Mouse (Mus musculus) C2C12 (cell line): Measurements from ENCODE around the gene Faf2. TPM values are rescaled to one million over a fixed set of nuclear protein-coding genes. Genes with fewer than 3 reads are reported as not detected.

Source experiments
- H3K27me3 ChIP-seq: one replicate; pipeline ENCODE4 v1.6.1; 2011; ENCODE audit not compliant: control insufficient read depth, insufficient read depth, insufficient read length
- H3K36me3 ChIP-seq: one replicate; pipeline ENCODE4 v1.6.1; 2011; ENCODE audit not compliant: control insufficient read depth, insufficient read depth
- H3K4me3 ChIP-seq: one replicate; pipeline ENCODE4 v1.5.1; 2011; ENCODE audit warnings: mild to moderate bottlenecking, control low read depth; ENCODE audit not compliant: poor library complexity, insufficient read depth, severe bottlenecking
- H3K79me2 ChIP-seq: one replicate; pipeline ENCODE4 v1.6.1; 2011; ENCODE audit not compliant: control insufficient read depth, insufficient read depth
- H3K79me3 ChIP-seq: one replicate; pipeline ENCODE4 v1.6.1; 2011; ENCODE audit warnings: low read depth, control low read depth
- H3ac ChIP-seq: one replicate; pipeline ENCODE3; 2011; ENCODE audit warnings: low read depth; ENCODE audit not compliant: control insufficient read depth, insufficient read length
- CEBPB ChIP-seq: IDR thresholded peaks from one replicate; pipeline ENCODE4 v1.6.1; 2011; ENCODE audit warnings: low read depth, mild to moderate bottlenecking, control low read depth, moderate library complexity
- CTCF ChIP-seq: IDR thresholded peaks from one replicate; pipeline ENCODE4 v1.5.1; 2011; ENCODE audit not compliant: control insufficient read depth, insufficient read depth, insufficient read length
- FOSL1 ChIP-seq: IDR thresholded peaks from one replicate; pipeline ENCODE4 v1.8.0; 2011; ENCODE audit warnings: mild to moderate bottlenecking, low read length; ENCODE audit not compliant: poor library complexity, insufficient read depth, severe bottlenecking
- MAX ChIP-seq: IDR thresholded peaks from one replicate; pipeline ENCODE4 v1.6.1; 2011; ENCODE audit warnings: mild to moderate bottlenecking, control low read depth
- MYOD1 ChIP-seq: IDR thresholded peaks from one replicate; pipeline ENCODE4 v1.6.1; 2011; ENCODE audit warnings: low read depth; ENCODE audit not compliant: control insufficient read depth, insufficient read length
- MYOG ChIP-seq: IDR thresholded peaks from one replicate; pipeline ENCODE4 v1.6.1; 2011; ENCODE audit not compliant: control insufficient read depth, insufficient read length; ENCODE audit errors: extremely low read depth
- USF1 ChIP-seq: IDR thresholded peaks from one replicate; pipeline ENCODE4 v1.6.1; 2011; ENCODE audit warnings: low read depth, mild to moderate bottlenecking, control low read depth, moderate library complexity
- microRNA-seq: library from miRNA; unstranded; fragments of <30 nt; microRNA quantifications from one replicate; pipeline ENCODE4, GENCODE M21; 2019; ENCODE audit warnings: borderline microRNAs expressed
- polyA plus RNA-seq: library from polyadenylated mRNA; unstranded; fragments of >200 nt; fragmentation: generic; extraction: Trizol; gene quantifications from one replicate; pipeline ENCODE4 v1.2.1, GENCODE M21; 2012; ENCODE audit warnings: missing spikeins

The Faf2 gene
- polyA plus RNA-seq, 1 experiment, result 33.5 TPM

GRCm38 (mm10) chr13:54701243-54701642, 79.7 kb downstream of the Faf2 start, which contains the start of gene Cdhr2:
TSS of gene Cdhr2 (plus strand) at chr13:54701461.
- no peaks in the 10 kb centered on the region for H3K79me3 ChIP-seq
- H3ac ChIP-seq, result no peak within 1 kb of the TSS
- TF ChIP-seq MYOG (no peak), CTCF (no peak)
- no peaks in the 10 kb centered on the region for H3K36me3 ChIP-seq
- no peaks in the 10 kb centered on the region for H3K79me2 ChIP-seq
- peaks cover 56% of the 10 kb centered on the region for H3K27me3 ChIP-seq
- H3K4me3 ChIP-seq, result no peak within 1 kb of the TSS

- peaks cover 67% of the 10 kb centered on the region for H3K27me3 ChIP-seq
- TF ChIP-seq MYOG, result no peak
- TF ChIP-seq MAX, result no peak
- TF ChIP-seq MYOD1, result no peak
- no peak for TF ChIP-seq CTCF
- TF ChIP-seq CEBPB, result no peak
- TF ChIP-seq USF1, result no peak
Observed at GRCm38 (mm10) chr13:54702507-54702906, 80.9 kb downstream of the Faf2 start.

GRCm38 (mm10) chr13:54704890-54705289, 83.3 kb downstream of the Faf2 start:
- Histone ChIP-seq H3K79me3 (no peaks in the 10 kb centered on the region), H3K27me3 (peaks cover 61% of the 10 kb centered on the region), H3ac (no peak overlapping the region), H3K79me2 (no peaks in the 10 kb centered on the region), H3K4me3 (no peak overlapping the region), H3K36me3 (no peaks in the 10 kb centered on the region)
- TF ChIP-seq USF1, result no peak
- no peak for TF ChIP-seq CTCF
- no peak for TF ChIP-seq MYOG
- no peak for TF ChIP-seq MYOD1
- TF ChIP-seq MAX, result no peak
- TF ChIP-seq FOSL1, result no peak

More at GRCm38 (mm10) chr13:54702507-54702906, 80.9 kb downstream of the Faf2 start:
- no peaks in the 10 kb centered on the region for H3K36me3 ChIP-seq
- H3K79me3 ChIP-seq, result no peaks in the 10 kb centered on the region
- no peak overlapping the region for H3ac ChIP-seq
- H3K79me2 ChIP-seq, result no peaks in the 10 kb centered on the region
- no peak overlapping the region for H3K4me3 ChIP-seq

GRCm38 (mm10) chr13:54710866-54711265, 89.3 kb downstream of the Faf2 start:
- Histone ChIP-seq H3K27me3 (peaks cover 22% of the 10 kb centered on the region), H3K79me2 (no peaks in the 10 kb centered on the region), H3ac (no peak overlapping the region), H3K4me3 (no peak overlapping the region), H3K79me3 (no peaks in the 10 kb centered on the region), H3K36me3 (no peaks in the 10 kb centered on the region)
- TF ChIP-seq CTCF (no peak), CEBPB (no peak), USF1 (no peak), FOSL1 (no peak), MYOD1 (no peak), MAX (no peak), MYOG (no peak)

Small RNAs within 50 kb of the gene (microRNA-seq; reads per million reads assigned to microRNA genes)
- not detected for gene Gm24195

Other genes with a start within 250 kb of the Faf2 start
- gene Thoc3, start 152.9 kb upstream of the Faf2 start, polyA plus RNA-seq, result 70.8 TPM
- 6.6 TPM for gene Simc1, start 118.0 kb upstream of the Faf2 start, polyA plus RNA-seq
- 62.8 TPM for gene 4833439L19Rik, start 56.3 kb upstream of the Faf2 start, polyA plus RNA-seq
- 24.8 TPM for gene Arl10, start 46.8 kb upstream of the Faf2 start, polyA plus RNA-seq
- 87.4 TPM for gene Nop16, start 31.7 kb upstream of the Faf2 start, polyA plus RNA-seq
- 144 TPM for gene Higd2a, start 31.6 kb upstream of the Faf2 start, polyA plus RNA-seq
- 32.3 TPM for gene Cltb, start 10.4 kb upstream of the Faf2 start, polyA plus RNA-seq
- 30.0 TPM for gene Rnf44, start 72.1 kb downstream of the Faf2 start, polyA plus RNA-seq
- 0.01 TPM for gene Cdhr2, start 79.7 kb downstream of the Faf2 start, polyA plus RNA-seq
- gene Gprin1, start 128.1 kb downstream of the Faf2 start, polyA plus RNA-seq, result 0.20 TPM
- not detected for gene Sncb, start 144.8 kb downstream of the Faf2 start, polyA plus RNA-seq
- not detected for gene Eif4e1b, start 162.2 kb downstream of the Faf2 start, polyA plus RNA-seq
- gene Tspan17, start 167.6 kb downstream of the Faf2 start, polyA plus RNA-seq, result 26.6 TPM